In the genomic region with DNA sequence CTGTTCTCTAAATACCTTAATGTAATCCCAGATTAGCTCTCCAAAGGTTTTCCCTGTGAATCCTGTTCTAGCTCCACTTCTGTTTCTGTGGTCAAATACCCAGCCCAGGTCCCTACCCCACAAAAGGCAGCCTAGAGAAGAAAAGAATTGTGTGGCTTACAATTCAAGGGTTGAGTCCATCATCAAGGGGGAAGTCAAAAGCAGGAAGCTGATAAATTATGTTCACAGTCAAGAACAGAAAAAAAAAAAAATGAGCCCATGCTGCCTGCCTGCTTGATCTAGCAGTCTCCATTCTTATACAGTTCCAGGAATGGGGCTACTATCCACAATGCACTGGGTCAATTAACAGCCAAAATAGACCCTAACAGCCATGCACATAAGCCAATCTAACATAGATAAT, we compare ENCODE assay signal across 22 mouse cellular contexts.
"Had no signal": no experiment of that assay in that cellular context is flagged by ENCODE, and none has a peak within 500 bp of the region (broad histone marks: within the 10 kb centered on the region; RNA-seq: fewer than 3 reads in every experiment).

No protein-coding gene starts in this region.

- DNase-seq: heart, postnatal 10 days; heart, postnatal 14 days; heart, postnatal 36 days; heart, postnatal 4 days; kidney, adult 11 months; kidney, adult 18-20 months; kidney, adult 2 months; kidney, adult 8-10 months; kidney, adult 9 months; kidney, postnatal 10 days; kidney, postnatal 14 days; kidney, postnatal 25 days; kidney, postnatal 36 days; kidney, postnatal 4 days; layer of hippocampus, adult 9-11 months; layer of hippocampus, postnatal 36 days had no signal

- ATAC-seq: hindbrain, embryonic 16.5 days; hindbrain, postnatal 0 days; inflammation-experienced regulatory T-cells, adult 6 months; intestine, embryonic 15.5 days; intestine, embryonic 16.5 days; intestine, postnatal 0 days had no signal
